Mouse (Mus musculus): ENCODE results near the gene Mybphl.

- TF ChIP-seq POLR2A (IDR thresholded peaks at IDR 0.05; ENCODE audit: insufficient read length, low read depth) (no peak), MYOD1 (IDR thresholded peaks at IDR 0.05; ENCODE audit: control insufficient read depth in 1 of 3, insufficient read length in 2 of 3, low read depth in 2 of 3) (no peak), USF1 (IDR thresholded peaks at IDR 0.05; ENCODE audit: low read depth) (no peak), SRF (IDR thresholded peaks at IDR 0.05; ENCODE audit: control insufficient read depth, insufficient read length, low read depth) (no peak), POLR2AphosphoS2 (IDR thresholded peaks at IDR 0.05; ENCODE audit: insufficient read length, low read depth) (no peak), CEBPB (IDR thresholded peaks at IDR 0.05; ENCODE audit: insufficient read depth, poor library complexity, severe bottlenecking) (no peak), MAX (IDR thresholded peaks at IDR 0.05; ENCODE audit: low read depth) (no peak), MYOG (IDR thresholded peaks at IDR 0.05; ENCODE audit: control insufficient read depth in 1 of 3, insufficient read depth in 1 of 3, insufficient read length in 2 of 3, low read depth in 2 of 3) (no peak), TCF12 (IDR thresholded peaks at IDR 0.05; ENCODE audit: insufficient read depth, poor library complexity, severe bottlenecking) (no peak), REST (IDR thresholded peaks at IDR 0.05; ENCODE audit: insufficient read depth, insufficient read length) (no peak), E2F4 (IDR thresholded peaks at IDR 0.05; ENCODE audit: insufficient read depth) (no peak), TCF3 (IDR thresholded peaks at IDR 0.05; ENCODE audit: insufficient read length, low read depth) (no peak)
Observed at GRCm38 (mm10) chr3:108345855-108346254, 18.9 kb upstream of the Mybphl start.

All from myocyte (in vitro differentiated cells).